Comparison of ENCODE assay signal across 16 mouse cellular contexts in the genomic region with DNA sequence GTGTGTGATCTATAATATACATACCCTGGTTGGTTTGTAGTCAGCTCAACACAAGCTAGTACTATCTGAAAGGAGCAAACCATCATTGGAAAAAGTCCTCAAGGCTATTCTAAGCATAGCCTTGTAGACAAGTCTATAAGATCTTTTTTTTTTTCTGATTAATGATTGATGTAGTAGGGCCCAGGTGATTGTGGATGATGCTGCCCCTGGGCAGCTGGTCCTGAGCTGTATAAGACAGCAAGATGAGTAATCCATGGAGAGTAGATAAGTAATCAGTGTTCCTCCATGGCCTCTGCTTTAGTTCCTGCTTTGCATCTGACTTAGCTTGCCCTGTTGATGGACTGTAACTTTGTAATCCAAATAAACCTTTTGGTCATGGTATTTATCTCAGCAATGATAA.
"Had no signal": no experiment of that assay in that cellular context is flagged by ENCODE, and none has a peak within 500 bp of the region (broad histone marks: within the 10 kb centered on the region; RNA-seq: fewer than 3 reads in every experiment).

No protein-coding gene starts in this region.

- DNase-seq: retina, postnatal 1 day; right cerebral cortex, adult 18-20 months; right cerebral cortex, postnatal 14 days; right cerebral cortex, postnatal 25 days; right cerebral cortex, postnatal 4 days; spleen, adult 18-20 months; thymus, adult 18-20 months; thymus, adult 2 months; thymus, postnatal 14 days; thymus, postnatal 25 days; thymus, postnatal 4 days had no signal

- H3K27me3 ChIP-seq: neural tube, embryonic 12.5 days; neural tube, embryonic 13.5 days; stomach, embryonic 15.5 days had no signal

- H3K9ac ChIP-seq: neural tube, embryonic 12.5 days; neural tube, embryonic 13.5 days; neural tube, embryonic 15.5 days; stomach, embryonic 15.5 days had no signal

- H3K4me1 ChIP-seq: neural tube, embryonic 12.5 days; neural tube, embryonic 13.5 days; stomach, embryonic 15.5 days had no signal

- H3K4me2 ChIP-seq: neural tube, embryonic 12.5 days; neural tube, embryonic 13.5 days; neural tube, embryonic 15.5 days; stomach, embryonic 15.5 days had no signal

- H3K9me3 ChIP-seq: neural tube, embryonic 12.5 days; neural tube, embryonic 13.5 days; neural tube, embryonic 15.5 days; stomach, embryonic 15.5 days had no signal

- H3K27ac ChIP-seq: neural tube, embryonic 12.5 days; neural tube, embryonic 13.5 days; neural tube, embryonic 15.5 days; stomach, embryonic 15.5 days; stomach, postnatal 0 days had no signal

- H3K36me3 ChIP-seq: neural tube, embryonic 12.5 days; neural tube, embryonic 13.5 days; neural tube, embryonic 15.5 days; stomach, embryonic 15.5 days had no signal

- H3K4me3 ChIP-seq: neural tube, embryonic 12.5 days; neural tube, embryonic 13.5 days; neural tube, embryonic 15.5 days; stomach, embryonic 15.5 days had no signal
